Mouse (Mus musculus) MEL (cell line): ENCODE results near the gene Trhr2. TPM values are rescaled to one million over a fixed set of nuclear protein-coding genes. Genes with fewer than 3 reads are reported as not detected.

Experiments used
- DNase-seq: peaks from one replicate; pipeline ENCODE4 v3.0.0; 2011; ENCODE audit warnings: low read depth, low spot score
- H3K27ac ChIP-seq: 2 replicates; pipeline ENCODE4 v1.5.1; 2012; ENCODE audit warnings: low read depth, mild to moderate bottlenecking, control low read depth, low read length, moderate library complexity; ENCODE audit not compliant: control insufficient read depth
- H3K27me3 ChIP-seq, 2 experiments: fragments of 150-350 bp in 1 of 2; sonication (generic) in 1 of 2; 2 replicates each; pipeline ENCODE4 v1.6.1; 2012; ENCODE audit warnings: low read length in 2 of 2, mild to moderate bottlenecking in 2 of 2, improper control_type of control experiment in 1 of 2, moderate library complexity in 1 of 2; ENCODE audit not compliant: insufficient read depth in 2 of 2, control insufficient read depth in 1 of 2
- H3K36me3 ChIP-seq, 2 experiments: 2 replicates each; pipeline ENCODE4 v1.6.1; 2012 to 2014; ENCODE audit warnings: low read length in 2 of 2, improper control_type of control experiment in 1 of 2, inconsistent platforms in 1 of 2, mild to moderate bottlenecking in 1 of 2; ENCODE audit not compliant: insufficient read depth in 2 of 2, control insufficient read depth in 1 of 2
- H3K4me1 ChIP-seq, 2 experiments: fragments of 150-350 bp in 1 of 2; sonication (generic) in 1 of 2; 2 replicates each; pipeline ENCODE4 v1.6.1; 2012; ENCODE audit warnings: low read length in 2 of 2, improper control_type of control experiment in 1 of 2, mild to moderate bottlenecking in 1 of 2; ENCODE audit not compliant: insufficient read depth in 2 of 2, control insufficient read depth in 1 of 2
- H3K4me3 ChIP-seq, 2 experiments: fragments of 150-350 bp in 1 of 2; sonication (generic) in 1 of 2; 2 replicates each; pipeline ENCODE4 v1.5.1; 2012; ENCODE audit warnings: low read depth in 2 of 2, low read length in 2 of 2, mild to moderate bottlenecking in 2 of 2, moderate library complexity in 2 of 2, control low read depth in 1 of 2, improper control_type of control experiment in 1 of 2; ENCODE audit not compliant: control insufficient read depth in 1 of 2, insufficient read depth in 1 of 2
- H3K79me2 ChIP-seq: 2 replicates; pipeline ENCODE4 v1.6.1; 2012; ENCODE audit warnings: mild to moderate bottlenecking, low read length, moderate library complexity; ENCODE audit not compliant: control insufficient read depth, poor library complexity, insufficient read depth
- H3K9ac ChIP-seq: 2 replicates; pipeline ENCODE4 v1.6.1; 2012; ENCODE audit warnings: low read depth, mild to moderate bottlenecking, control low read depth, low read length, moderate library complexity; ENCODE audit not compliant: control insufficient read depth, poor library complexity, severe bottlenecking
- H3K9me3 ChIP-seq: fragments of 150-350 bp; sonication (generic); replicated peaks from 2 replicates; pipeline ENCODE4 v1.6.1; 2012; ENCODE audit warnings: mild to moderate bottlenecking, low read length, improper control_type of control experiment, moderate library complexity; ENCODE audit not compliant: insufficient read depth
- CHD1 ChIP-seq: IDR thresholded peaks from 2 replicates; pipeline ENCODE4 v1.6.1; 2012; ENCODE audit warnings: low read depth, mild to moderate bottlenecking, inconsistent platforms, low read length, improper control_type of control experiment
- CHD2 ChIP-seq: IDR thresholded peaks from 2 replicates; pipeline ENCODE4 v1.6.1; 2011; ENCODE audit warnings: low read length, improper control_type of control experiment
- ELF1 ChIP-seq: IDR thresholded peaks from 2 replicates; pipeline ENCODE4 v1.6.1; 2014; ENCODE audit warnings: low read depth, mild to moderate bottlenecking, inconsistent platforms, low read length, improper control_type of control experiment, moderate library complexity
- EP300 ChIP-seq, 2 experiments: IDR thresholded peaks; 2 replicates each; pipeline ENCODE4 v1.6.1; 2011; ENCODE audit warnings: improper control_type of control experiment in 2 of 2, low read length in 2 of 2, low read depth in 1 of 2, mild to moderate bottlenecking in 1 of 2
- ETS1 ChIP-seq: IDR thresholded peaks from 2 replicates; pipeline ENCODE4 v1.6.1; 2012; ENCODE audit warnings: low read depth, mild to moderate bottlenecking, inconsistent platforms, low read length, improper control_type of control experiment, moderate library complexity
- MAFK ChIP-seq: IDR thresholded peaks from 2 replicates; pipeline ENCODE4 v1.6.1; 2011; ENCODE audit warnings: low read depth, mild to moderate bottlenecking, low read length, improper control_type of control experiment, borderline replicate concordance
- MAX ChIP-seq: IDR thresholded peaks from 2 replicates; pipeline ENCODE4 v1.6.1; 2011; ENCODE audit warnings: low read length, improper control_type of control experiment
- MEF2A ChIP-seq: IDR thresholded peaks from 2 replicates; pipeline ENCODE4 v1.6.1; 2014; ENCODE audit warnings: low read depth, mild to moderate bottlenecking, inconsistent platforms, low read length, improper control_type of control experiment; ENCODE audit not compliant: poor library complexity, insufficient replicate concordance, severe bottlenecking; ENCODE audit errors: extremely low read depth
- MYC ChIP-seq: IDR thresholded peaks from 2 replicates; pipeline ENCODE4 v1.6.1; 2011; ENCODE audit warnings: low read depth, mild to moderate bottlenecking, low read length, improper control_type of control experiment, moderate library complexity
- NELFE ChIP-seq: IDR thresholded peaks from 2 replicates; pipeline ENCODE4 v1.6.1; 2011; ENCODE audit warnings: low read depth, low read length, improper control_type of control experiment
- POLR2AphosphoS5 ChIP-seq: IDR thresholded peaks from 2 replicates; pipeline ENCODE4 v1.6.1; 2012; ENCODE audit warnings: low read depth, borderline replicate concordance, mild to moderate bottlenecking, inconsistent platforms, low read length, moderate library complexity, mixed read lengths
- SIN3A ChIP-seq: IDR thresholded peaks from 2 replicates; pipeline ENCODE4 v1.6.1; 2012; ENCODE audit warnings: low read length, improper control_type of control experiment, inconsistent platforms
- SMC3 ChIP-seq: IDR thresholded peaks from 2 replicates; pipeline ENCODE4 v1.6.1; 2011; ENCODE audit warnings: low read depth, low read length, improper control_type of control experiment
- TAL1 ChIP-seq: IDR thresholded peaks from 2 replicates; pipeline ENCODE4 v1.6.1; 2012; ENCODE audit warnings: mild to moderate bottlenecking, inconsistent platforms, low read length, moderate library complexity, mixed read lengths
- TCF12 ChIP-seq: IDR thresholded peaks from 2 replicates; pipeline ENCODE4 v1.6.1; 2014; ENCODE audit warnings: low read depth, mild to moderate bottlenecking, inconsistent platforms, low read length, improper control_type of control experiment, moderate library complexity
- USF1 ChIP-seq: IDR thresholded peaks from 2 replicates; pipeline ENCODE4 v1.6.1; 2014; ENCODE audit warnings: low read depth, mild to moderate bottlenecking, inconsistent platforms, low read length, improper control_type of control experiment, moderate library complexity
- ZC3H11A ChIP-seq: IDR thresholded peaks from 2 replicates; pipeline ENCODE4 v1.6.1; 2012; ENCODE audit warnings: low read depth, mild to moderate bottlenecking, inconsistent platforms, low read length, improper control_type of control experiment
- ZKSCAN1 ChIP-seq: IDR thresholded peaks from 2 replicates; pipeline ENCODE4 v1.6.1; 2012; ENCODE audit warnings: low read depth, mild to moderate bottlenecking, inconsistent platforms, low read length, improper control_type of control experiment, moderate library complexity
- ZMIZ1 ChIP-seq: IDR thresholded peaks from 2 replicates; pipeline ENCODE4 v1.6.1; 2012; ENCODE audit warnings: low read depth, mild to moderate bottlenecking, inconsistent platforms, low read length, improper control_type of control experiment, moderate library complexity
- ZNF384 ChIP-seq: IDR thresholded peaks from 2 replicates; pipeline ENCODE4 v1.6.1; 2012; ENCODE audit warnings: low read depth, mild to moderate bottlenecking, inconsistent platforms, low read length, improper control_type of control experiment
- polyA plus RNA-seq, 2 experiments: library from polyadenylated mRNA; stranded (reverse) in 1 of 2; unstranded in 1 of 2; fragments of >175 nt in 1 of 2; fragments of >200 nt in 1 of 2; gene quantifications; 2 replicates each; pipeline versions ENCODE4 v1.2.1 to v1.2.4; 2012; ENCODE audit warnings: low replicate concordance in 2 of 2, low read depth in 1 of 2; ENCODE audit not compliant: insufficient read length in 2 of 2, insufficient read depth in 1 of 2, missing spikeins in 1 of 2
- total RNA-seq: library from RNA; depleted of rRNA; stranded (reverse); fragments of 300-350 nt; gene quantifications from 2 replicates; pipeline ENCODE4 v1.2.3, GENCODE M21; 2012

Trhr2 gene
- total and polyA plus RNA-seq, 3 experiments = 0.07 to 0.12 TPM; not detected in 1

DNA sequence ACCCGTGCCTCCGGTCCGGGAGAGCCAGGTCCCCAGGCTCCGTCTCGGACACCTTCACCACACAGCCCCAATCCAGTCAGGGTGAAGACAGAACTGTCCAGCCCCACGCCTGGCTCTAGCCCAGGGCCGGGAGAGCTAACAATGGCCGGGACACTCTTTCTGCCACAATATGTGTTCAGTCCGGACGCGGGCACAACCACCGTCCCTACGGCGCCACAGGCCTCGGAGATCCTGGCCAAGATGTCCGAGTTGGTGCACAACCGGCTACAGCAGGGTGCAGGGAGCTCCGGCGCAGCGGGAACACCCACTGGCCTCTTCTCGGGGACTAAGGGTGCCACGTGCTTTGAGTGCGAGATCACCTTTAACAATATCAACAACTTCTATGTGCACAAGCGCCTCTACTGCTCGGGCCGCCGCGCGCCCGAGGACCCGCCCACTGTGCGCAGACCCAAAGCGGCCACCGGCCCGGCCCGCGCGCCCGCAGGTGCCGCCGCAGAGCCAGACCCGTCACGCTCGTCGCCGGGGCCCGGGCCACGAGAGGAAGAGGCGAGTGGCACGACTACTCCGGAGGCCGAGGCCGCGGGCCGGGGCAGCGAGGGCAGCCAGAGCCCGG, 24.8 kb downstream of the Trhr2 start:
- H3K4me3 ChIP-seq = no peak overlapping the region
- no peaks in the 10 kb centered on the region for H3K79me2 ChIP-seq
- H3K27ac ChIP-seq = no peak overlapping the region
- no peaks in the 10 kb centered on the region for H3K27me3 ChIP-seq
- no peak for TF ChIP-seq EP300 (IDR thresholded peaks at IDR 0.05; ENCODE audit: low read depth in 1 of 2, low read length in 2 of 2)
- no peak for TF ChIP-seq ELF1
- TF ChIP-seq CHD2 = no peak
- no peak for TF ChIP-seq MYC
- TF ChIP-seq SIN3A = no peak
- TF ChIP-seq ZMIZ1 = no peak
- TF ChIP-seq ZC3H11A = no peak
- no peak for TF ChIP-seq ZKSCAN1
- no peak for TF ChIP-seq ETS1
- TF ChIP-seq TCF12 = no peak
- no peak for TF ChIP-seq TAL1
- no peak for TF ChIP-seq MAFK
- no peak for TF ChIP-seq NELFE
- TF ChIP-seq POLR2AphosphoS5 = no peak
- TF ChIP-seq MEF2A = no peak
- TF ChIP-seq MAX = no peak
- no peak for TF ChIP-seq CHD1
- TF ChIP-seq ZNF384 = no peak
- TF ChIP-seq USF1 = no peak
- no peak for TF ChIP-seq SMC3
- TF ChIP-seq, all 39 proteins: peak for 0
- Histone ChIP-seq H3K9me3 (no peaks in the 10 kb centered on the region), H3K36me3 (peaks cover 0 to 29% of the 10 kb centered on the region in 2 experiments; a peak in 2 of 4 replicates), H3K9ac (no peak overlapping the region), H3K4me1 (peaks cover 0 to 12% of the 10 kb centered on the region in 2 experiments; a peak in 2 of 4 replicates)
- no peak for DNase-seq
